Mouse (Mus musculus) embryo, embryonic 9.5 days (tissue): Measurements from ENCODE around the gene Ptprr.

Source experiments
- DNase-seq: peaks from one replicate; pipeline ENCODE4 v3.0.0-alpha.2; 2017; ENCODE audit errors: extremely low spot score

Ptprr gene

DNA sequence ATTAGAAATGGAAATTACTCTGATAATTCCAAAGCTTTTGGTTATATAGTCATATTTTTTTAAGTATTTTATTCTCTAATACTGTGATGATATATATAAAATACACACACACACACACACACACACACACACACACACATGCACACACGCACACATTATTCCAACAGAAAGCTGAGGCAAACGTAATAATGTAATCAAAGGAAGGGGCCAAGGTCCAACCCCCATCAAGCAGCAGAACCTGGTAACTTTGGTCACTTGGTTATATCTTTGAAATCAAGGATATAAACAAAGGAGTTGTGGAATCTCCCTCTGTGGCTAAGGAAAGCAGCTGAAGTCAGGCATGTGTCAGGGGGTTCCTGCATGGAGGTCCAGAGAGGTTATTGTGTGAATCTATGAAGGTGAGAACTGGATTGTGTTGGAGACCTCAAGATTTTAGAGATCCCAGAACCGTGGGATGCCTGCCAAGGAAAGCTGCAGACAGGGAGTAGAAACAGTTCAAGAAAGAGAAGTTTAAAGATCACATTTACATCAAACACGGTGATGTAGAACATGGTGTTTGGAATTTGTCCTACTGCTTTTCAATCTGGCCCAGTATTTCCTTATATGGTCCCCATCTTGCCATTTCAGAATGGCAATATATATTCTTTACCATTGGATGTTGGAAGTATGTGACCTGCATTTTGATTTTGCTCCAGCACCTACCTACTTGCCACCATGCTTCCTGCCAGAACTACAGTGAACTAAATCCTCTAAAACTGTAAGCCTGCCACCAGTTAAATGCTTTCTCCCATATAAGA lies 98.1 kb downstream of the Ptprr start:
- DNase-seq: no peak

DNA sequence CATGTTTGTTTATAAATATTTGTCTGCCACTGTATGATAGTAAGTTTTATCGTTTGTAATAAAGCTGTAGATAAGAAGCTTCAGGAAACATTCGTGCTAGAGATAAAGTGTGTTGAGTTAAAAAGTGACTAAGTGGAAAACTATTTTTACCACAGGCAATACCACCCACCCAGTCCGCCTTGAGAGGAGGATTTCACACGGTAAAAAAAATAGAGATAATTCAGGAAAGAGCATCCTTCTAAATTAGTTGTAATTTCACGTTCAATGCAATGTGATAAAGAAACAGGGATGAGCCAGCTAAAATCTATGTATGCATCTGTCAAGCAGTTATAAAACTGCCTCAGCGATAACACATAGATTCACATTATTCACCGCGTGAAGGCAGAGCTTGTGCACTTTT lies 99.0 kb downstream of the Ptprr start:
- no peak for DNase-seq

DNA sequence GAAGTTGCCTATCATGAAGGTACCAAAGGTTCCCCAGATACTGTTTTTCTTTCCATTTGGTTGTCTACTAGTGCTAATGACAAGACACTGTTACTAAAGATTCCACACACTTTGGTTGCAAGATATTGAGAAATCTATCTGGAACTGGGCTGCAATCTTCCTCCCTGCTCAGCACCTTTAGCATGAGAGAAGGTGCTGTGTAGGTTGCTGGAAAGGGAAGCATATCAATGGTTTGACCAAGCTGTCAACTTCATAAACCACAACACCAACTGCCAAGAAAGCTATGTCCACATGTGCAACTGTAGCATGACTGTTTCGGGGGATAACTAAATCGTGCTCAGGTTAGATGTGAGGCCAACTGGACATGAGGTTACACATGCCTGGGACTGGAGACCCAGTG lies 103.5 kb downstream of the Ptprr start:
- no peak for DNase-seq

DNA sequence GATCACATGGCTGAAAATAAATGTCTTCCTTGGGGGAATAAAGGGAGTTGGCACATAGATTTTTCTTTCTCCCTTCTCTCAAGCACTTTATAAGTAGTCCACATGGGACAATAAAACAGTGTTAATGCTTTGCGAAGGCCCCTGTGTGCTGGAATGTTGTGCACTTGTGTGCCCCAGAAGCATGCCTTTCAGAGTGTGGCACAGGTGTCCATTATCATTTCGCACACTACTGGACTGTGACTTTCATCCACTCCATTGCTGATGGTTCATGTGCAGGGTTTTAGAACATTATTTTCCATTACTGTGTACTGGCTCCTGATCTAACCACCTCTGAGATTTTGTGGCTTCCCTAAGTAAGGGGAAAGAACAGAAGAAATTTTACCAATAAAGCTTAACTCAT lies 105.8 kb downstream of the Ptprr start:
- DNase-seq: no peak

DNA sequence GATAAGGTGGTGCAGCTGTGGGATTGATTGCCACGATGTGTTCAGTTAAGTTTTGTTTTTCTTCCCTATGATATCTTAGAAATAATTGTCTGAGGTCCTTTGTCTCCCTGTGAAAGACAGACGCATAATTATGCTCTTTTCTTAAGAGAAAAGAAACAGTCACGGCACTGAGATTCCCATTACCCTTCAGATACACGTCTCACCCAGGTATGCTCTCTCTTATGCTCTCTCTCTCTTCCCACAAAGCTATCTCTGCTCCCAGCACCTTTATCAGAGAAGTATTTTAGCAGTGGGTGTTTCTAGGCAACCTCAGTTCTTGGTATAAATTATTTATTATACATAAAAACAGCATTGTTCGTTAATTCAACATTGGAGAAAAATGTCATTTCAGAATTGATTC lies 107.4 kb downstream of the Ptprr start:
- DNase-seq: no peak

DNA sequence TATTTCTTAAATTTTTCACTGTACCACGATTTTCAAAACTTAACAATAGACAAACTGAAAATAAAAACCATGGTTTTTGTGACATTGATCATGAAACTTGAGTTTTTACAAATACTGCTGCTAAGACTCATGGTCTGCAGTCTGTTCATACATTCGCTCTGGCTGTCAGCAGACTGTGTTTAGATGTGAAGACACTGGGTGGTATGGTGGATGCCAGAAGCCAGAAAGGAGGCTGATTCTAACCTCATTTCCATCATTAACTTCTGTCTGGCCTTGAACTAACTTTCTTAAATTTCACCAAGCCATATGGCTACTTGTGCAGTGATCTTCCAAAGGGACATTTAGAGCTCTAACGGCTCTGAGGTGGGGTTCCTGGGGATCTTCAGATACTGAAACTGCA lies 112.4 kb downstream of the Ptprr start:
- no peak for DNase-seq

DNA sequence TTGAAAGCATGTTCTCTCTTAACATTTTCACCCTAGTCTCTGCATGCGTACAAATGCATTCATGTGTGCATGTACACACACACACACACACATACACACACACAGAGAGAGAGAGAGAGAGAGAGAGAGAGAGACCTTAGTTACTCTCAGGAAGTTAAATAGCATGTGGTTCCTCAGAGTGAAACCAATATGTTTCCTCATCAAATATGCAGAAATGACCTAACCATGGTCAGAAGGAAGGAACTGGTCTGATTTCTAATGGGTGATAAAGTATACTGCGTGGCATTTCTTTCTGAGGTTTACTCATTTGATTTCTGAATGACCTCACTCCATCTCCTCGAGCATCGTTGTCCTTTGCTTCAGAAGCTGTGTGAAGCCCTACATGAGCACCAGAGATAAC lies 113.2 kb downstream of the Ptprr start:
- DNase-seq: no peak

DNA sequence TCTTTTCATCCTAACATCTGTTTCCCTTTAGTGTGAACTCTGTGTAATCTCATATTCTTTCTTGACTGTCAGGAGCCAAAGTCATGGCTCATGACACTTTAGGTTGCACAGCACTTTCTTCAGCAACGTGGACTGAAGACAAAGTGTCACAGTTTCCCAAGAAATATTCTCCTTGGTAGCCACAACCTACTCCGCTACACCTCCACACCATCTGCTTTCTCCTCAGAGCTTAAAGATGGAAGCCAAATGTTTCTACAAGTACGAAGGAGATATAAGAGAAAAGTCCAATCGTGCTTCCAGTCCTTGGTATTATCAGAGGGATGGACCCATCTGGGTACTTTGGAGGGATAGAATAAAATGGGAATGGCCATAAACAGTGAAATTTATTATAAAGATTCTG lies 114.2 kb downstream of the Ptprr start:
- no peak for DNase-seq

DNA sequence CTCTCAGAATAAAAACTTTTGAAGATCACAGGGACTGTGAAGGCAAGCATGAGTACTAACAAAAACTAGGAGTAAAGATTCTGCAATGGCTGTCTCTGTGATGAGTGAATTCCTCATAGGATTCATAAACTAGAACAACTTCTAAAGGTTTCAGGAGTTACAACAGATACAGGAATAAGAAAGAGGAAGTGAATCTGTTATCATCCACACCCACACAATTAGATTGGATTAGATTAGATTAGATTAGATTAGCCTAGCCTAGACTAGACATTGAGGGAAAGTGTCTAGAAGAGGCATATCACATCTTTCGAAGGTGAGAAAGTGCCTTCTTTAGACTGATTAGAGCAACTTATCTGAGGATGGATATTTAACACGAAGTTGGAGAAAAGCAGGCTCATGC lies 117.2 kb downstream of the Ptprr start:
- no peak for DNase-seq

DNA sequence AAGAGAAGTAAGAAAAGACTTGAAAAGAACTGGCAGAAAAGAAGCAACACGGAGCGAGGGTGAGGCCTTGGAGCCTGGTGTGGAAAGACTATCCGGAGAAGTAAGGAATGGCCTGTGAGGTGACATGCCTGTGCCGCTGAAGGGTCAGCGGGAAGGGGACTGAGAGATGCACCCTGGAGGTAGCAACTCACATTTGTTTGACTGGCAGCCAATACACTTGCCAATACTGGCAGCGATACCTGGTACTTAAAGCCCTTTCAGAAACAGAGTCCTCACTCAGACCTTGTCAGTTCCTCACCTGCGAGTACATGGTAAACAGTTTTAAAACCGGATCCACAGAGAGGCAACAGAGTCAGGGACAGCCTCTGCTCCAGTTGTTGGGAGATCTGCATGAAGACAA lies 122.2 kb downstream of the Ptprr start:
- no peak for DNase-seq

DNA sequence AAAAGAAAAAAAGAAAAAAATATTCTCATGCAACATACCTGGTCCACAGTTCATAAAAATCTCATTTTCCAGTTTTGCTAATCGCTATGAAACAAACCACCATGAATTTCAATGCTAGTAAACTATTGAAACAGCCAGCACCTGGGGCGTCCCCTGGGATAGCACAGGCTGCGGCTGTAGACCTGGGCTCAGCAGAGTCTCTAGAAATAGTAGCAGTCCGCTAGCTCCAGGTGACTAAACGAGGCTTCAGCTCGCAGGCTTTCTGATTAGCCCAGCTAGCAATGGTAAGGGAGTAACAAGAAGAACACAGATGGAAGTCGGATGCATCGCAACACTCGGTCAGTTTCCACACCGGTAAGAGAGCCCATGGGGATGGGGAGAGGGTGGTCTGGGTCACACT lies 125.7 kb downstream of the Ptprr start:
- DNase-seq: no peak

DNA sequence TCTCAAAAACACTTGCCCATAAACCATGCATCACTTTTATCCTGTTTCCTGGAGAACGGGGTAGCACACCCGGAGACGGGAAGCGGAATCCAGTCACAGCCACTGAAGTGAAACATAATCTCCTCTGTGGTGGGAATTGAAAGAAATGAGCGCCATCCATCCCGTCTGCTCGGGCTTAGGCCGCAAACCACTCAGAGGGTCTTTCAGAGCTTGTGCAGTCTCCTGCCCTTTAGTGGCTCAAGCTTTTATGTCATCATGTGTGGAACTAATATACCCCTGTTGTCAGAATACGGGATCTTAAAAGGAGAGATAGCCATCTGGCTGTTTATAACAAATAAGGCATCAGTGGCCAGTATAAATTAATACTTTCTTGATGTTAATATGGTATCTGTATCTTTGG lies 128.1 kb downstream of the Ptprr start:
- DNase-seq: no peak

DNA sequence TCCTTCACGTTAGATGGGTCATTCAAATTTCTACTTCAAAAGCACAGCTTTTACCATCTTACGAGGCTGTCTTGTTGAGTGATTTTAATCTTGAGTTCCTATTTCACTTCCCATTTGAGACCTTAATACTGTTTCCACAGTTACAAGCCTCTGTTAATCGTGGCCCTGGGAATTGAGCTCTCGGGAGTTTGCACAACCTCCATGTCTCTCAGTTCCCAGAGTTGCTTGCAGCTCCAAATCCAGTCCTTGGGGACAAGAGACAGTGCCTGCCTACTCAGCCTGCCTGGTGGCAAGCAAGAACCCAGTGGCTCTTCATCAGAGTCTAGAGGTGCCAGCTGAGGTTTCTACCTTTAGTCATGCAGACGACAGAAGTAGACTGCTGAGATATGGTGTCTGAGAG lies 136.7 kb downstream of the Ptprr start:
- no peak for DNase-seq

DNA sequence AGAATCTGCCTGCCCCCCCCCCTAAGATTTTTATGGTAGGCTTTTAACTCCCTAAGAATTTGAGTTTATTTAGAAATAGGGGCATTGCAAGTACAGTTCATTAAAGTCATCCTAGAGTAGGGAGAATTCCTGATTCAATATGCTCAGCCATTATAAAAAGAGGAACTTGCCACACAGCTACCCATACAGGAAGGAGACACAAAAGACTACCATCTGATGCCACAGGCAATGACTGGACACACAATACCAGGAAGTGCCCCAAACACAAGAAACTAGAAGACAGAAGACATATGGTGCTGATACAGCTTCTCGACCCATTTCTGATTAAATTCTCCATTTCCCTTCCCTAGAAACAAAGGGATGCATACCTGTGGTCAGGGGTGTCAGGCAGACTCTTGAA lies 138.7 kb downstream of the Ptprr start:
- no peak for DNase-seq

DNA sequence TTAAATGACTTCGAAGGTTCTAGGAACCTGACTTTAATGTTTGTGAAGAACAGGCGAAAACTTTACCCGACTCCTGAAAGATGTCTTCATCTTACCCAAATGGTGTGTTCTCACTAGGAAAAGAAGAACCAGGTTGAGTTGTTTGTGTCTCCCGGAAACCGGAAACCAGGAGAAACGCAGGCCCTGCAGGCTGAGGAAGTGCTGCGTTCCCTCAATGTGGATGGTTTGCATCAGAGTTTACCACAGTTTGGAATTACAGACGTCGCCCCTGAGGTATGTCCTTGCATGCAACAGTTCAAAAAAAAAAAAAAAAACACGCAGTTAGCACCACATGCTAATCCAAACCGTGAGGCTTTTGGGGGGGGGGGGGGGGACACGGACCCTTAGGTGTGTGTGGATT lies 144.3 kb downstream of the Ptprr start:
- no peak for DNase-seq

DNA sequence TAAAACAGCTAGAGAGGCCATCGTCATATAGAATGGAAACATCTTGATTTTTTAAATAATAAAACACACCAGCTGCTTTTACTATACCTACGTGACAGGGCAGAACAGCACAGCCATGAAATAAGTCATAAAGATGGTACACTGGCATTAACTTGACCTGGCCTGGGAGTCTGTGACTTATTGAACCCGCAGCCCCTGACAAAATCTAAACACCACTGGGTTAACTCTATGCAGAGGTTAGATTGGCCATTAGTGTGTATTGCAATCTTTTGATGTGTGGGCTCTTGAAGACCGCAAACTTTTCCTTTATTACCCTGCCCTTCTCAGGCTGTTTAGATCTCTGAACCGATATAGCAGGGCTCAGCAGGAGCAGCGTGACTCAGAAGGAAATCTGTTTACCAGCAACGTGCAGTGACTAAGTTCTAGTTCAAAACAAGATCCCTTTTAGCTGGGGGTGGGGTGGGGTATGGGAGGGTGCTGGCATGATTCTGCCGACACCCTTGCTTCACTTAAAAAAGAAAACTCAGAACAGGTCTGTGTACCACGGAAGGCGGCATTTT lies 157.4 kb downstream of the Ptprr start:
- no peak for DNase-seq

DNA sequence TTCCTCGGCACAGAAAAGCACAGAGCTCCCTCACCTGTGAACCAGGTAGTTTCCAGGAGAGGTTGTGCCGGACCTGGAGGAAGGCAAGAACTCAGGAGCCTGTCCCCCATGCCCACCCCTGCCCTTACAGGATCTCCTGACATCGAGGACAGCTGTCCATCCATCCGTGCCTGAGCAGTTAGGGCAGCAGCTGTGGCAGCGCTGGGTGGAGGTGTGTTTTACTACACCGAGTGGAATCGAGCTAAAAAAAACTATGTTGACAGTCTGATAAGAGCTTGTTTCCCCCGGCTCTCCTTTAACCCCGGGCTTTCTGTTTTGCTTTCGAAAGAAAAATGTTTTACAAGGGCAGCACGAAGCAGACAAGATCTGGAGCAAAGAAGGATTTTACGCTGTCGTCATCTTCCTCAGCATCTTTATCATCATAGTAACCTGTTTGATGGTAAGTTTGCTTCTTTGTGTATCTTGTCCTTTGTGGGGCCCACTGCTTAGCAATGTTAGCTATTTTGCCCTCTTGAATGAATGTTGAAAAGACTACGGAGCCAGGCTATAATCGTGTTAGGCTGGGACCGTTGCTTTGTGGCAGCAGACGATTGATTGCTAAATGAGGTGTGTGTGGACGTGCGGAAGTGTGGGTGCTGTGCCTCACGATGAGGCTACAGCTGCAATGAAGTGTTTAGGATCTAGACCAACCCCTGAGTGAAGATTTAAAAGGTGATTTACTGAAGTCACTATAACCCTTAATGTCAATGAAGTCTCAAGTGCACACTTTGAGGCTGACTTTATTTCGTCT lies 159.6 kb downstream of the Ptprr start:
- DNase-seq: no peak

DNA sequence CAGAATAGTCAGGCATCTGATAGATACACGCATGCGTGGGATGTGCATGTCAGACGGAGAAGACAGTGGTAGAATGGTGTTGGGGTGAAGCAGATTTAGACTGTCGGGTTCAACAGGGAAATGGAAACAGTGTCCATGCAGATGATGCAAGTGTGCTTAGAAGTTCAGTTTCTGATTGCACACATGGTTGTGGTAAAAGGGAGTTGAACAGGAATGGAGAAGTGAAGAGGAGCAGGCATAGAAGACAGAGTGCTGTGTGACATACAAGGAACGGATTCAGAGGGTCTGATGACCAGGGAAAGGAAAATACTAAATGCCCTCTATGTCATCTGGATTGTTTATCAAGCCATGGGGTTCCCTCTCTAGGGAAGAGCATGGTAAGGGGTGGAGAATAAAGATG lies 163.2 kb downstream of the Ptprr start:
- no peak for DNase-seq

DNA sequence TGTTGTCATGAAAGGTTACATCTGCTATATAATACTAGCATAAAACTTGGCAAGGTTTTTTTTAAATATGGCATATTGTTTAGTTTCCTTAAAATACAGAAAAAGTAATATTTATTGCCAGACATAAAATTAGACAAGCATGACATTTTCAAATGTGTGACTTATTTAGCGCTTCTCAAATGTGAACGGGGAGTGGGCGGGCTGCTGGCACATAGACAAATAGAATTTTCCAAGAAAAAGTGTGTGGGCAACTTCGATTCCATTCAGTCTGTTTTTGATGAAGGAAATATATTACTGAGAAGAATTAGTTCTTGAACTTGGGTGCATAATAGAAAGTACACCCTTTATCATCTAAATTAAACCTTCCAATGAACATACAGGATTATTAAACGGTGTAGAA lies 164.2 kb downstream of the Ptprr start:
- no peak for DNase-seq

DNA sequence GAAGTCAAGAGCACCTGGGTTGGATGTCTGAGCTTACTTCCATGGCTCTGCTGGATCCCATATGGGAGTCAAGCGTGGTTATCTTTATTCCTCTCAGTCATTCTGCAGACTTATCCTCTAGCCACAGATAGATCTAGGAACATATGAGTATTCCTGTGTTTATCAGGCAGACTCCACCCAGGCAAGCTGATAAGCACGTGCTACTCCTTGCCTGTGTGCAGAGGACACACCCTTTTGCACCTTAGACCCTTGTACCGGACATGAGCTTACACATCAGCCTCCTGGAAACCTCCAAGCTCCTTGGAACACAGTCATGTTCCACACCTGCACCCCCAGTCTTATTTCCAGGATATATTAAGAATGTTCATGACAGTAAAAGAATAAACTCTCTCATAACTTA lies 165.2 kb downstream of the Ptprr start:
- no peak for DNase-seq

DNA sequence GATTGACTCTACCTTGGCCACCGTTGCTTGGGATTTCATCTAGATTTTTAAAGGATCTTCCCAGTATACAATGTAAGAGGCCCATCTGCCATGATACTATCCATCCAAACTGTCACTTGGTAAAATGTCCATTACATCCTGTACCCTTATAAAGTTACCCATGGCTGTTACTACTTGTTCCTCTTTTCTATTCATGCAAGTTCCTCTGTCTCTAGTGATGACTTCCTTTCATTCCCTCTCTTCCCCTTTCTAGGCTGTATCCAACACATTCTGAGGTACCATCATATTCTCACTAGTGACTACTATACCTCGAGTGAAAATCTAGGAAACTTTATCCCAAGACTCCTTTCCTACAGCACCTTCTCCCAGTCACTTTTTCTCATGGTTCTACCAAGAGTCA lies 173.7 kb downstream of the Ptprr start:
- no peak for DNase-seq

DNA sequence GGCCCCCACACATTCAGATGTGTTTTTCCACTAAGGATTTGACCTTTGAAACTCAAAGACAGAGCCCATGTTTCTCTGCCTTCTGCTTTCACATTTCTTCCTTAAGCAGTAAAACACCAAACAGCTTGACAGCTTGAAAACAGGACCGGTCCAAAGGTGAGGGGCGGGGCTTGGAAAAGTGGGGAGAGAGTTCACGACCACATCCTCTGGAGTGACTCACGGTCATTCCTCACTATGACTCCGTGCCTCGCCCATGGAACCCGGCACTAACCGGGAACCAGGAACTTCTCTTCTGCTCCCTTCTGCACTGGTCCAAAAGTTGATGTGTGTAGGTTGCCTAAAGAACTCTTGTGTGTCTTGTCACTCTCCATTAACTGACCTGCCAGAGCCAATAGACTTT lies 174.3 kb downstream of the Ptprr start:
- DNase-seq: no peak

DNA sequence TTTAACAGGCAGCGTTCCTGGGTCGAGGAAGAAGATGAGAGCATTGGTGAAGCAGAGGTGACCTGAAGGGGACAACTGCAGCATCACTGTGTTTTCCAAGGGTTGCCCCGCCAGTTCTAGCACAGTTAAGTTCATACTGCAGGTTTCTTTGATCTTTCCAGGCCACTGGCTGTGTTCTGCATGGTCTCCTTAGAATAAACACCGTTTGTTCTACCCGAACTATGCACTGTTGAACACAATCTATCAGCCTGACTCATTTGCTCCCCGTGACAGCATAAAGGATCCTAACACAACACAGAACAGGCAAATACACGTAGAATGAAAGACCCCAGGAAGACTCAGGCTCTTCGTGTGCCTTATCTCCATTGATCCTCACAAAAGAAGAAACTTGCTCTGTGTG lies 176.4 kb downstream of the Ptprr start:
- DNase-seq: no peak
